Mouse (Mus musculus) frontal cortex, postnatal 36 days (tissue): Measurements from ENCODE around the gene Olfr616.
"Not testable (repeated sequence)": the region's sequence is repeated elsewhere in the genome, so short reads cannot be mapped to it uniquely, and the experiment has no call there.

ENCODE experiments used
- DNase-seq, 2 experiments: peaks; one replicate each; pipeline ENCODE4 v3.0.0; 2022; ENCODE audit warnings: low spot score in 2 of 2

Olfr616 gene

DNA sequence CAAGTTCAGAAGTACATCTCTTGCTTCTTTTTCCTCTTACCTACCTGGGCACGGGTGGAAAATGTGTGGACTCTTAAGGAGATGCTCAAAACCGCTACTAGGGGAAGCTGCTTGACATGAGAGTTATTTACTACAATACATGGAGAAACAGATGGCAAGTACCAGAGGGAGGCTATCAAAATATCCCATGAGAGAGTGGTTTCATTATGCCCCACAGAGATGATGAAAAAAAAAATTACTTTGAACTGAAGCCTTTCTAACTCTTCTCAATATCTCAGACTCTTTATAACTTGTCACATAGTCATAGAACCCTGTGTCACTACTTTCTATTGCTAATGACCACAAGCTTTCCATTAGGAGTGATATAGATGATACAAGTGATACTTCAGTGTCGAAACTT is at the start of gene Olfr616:
Gene Olfr616 (minus strand): TSS at position 101 of the 400 bp plus-strand sequence.
- no peak for DNase-seq

DNA sequence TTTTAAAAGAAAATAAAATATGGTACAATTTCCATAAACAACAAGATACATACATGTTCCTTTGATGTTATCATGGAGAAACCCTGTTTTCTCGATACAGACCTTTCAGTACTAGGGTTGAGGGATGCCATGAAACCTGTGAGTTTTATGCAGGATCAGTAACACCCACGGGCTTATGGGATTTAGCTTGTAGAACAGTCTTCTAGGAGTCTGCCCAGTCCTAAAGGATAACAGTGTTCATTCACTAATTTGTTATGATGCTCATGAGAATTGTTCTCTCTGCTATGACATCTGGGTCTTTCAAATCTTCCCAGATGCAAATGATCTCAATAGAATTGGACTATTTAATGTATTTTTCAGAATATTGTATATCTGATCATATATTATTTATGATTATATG is 43.5 kb upstream of the Olfr616 start, which contains the start of gene Olfr620:
Gene Olfr620 (minus strand): TSS at position 101 of the 400 bp plus-strand sequence.
- DNase-seq, result no peak

GRCm38 (mm10) chr7:103607425-103607824 is 38.5 kb upstream of the Olfr616 start:
- DNase-seq, result no peak

- no peak for DNase-seq
Observed at GRCm38 (mm10) chr7:103600275-103600674, 31.3 kb upstream of the Olfr616 start, which contains the start of gene Olfr619. Gene Olfr619 (plus strand): TSS chr7:103600575.

DNA sequence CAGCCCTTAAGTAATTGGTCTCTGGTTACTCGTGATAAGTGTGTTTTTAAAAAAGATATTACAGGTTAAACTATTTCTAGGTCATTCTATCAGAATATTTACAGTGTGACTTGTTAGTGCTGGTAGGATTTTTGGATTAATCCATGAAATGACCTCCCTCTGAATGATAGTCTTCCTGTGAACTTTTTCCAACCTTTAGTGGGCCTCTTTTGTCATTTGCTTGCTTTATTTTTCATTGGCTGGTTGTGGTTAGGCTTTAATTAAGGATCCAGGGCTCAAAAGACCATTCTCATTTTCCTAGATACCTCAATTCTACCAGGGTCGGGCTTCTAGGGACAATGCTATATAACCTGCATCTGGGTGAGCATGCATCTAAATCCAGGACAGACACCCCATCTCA is 20.9 kb upstream of the Olfr616 start, which contains the start of gene Olfr618:
Gene Olfr618 (plus strand): TSS at position 301 of the 400 bp plus-strand sequence.
- DNase-seq, result no peak

GRCm38 (mm10) chr7:103572761-103573160 is 3.8 kb upstream of the Olfr616 start, which contains the start of gene Olfr617:
Gene Olfr617 (plus strand): TSS chr7:103573061.
- DNase-seq, result no peak

- no peak for DNase-seq
Observed at GRCm38 (mm10) chr7:103555779-103556178, 13.2 kb downstream of the Olfr616 start, which contains the start of gene Olfr615. Gene Olfr615 (plus strand): TSS chr7:103556079.

GRCm38 (mm10) chr7:103547774-103548173 is 21.2 kb downstream of the Olfr616 start, which contains the start of gene Olfr613:
Gene Olfr613 (plus strand): TSS chr7:103548074.
- DNase-seq, result no peak

- not testable (repeated sequence) for DNase-seq
Observed at GRCm38 (mm10) chr7:103542617-103543016, 26.3 kb downstream of the Olfr616 start, which contains the start of gene Olfr612. Gene Olfr612 (minus strand): TSS chr7:103542717.

GRCm38 (mm10) chr7:103520746-103521145 is 48.2 kb downstream of the Olfr616 start, which contains the start of gene Olfr611:
Gene Olfr611 (minus strand): TSS chr7:103520846.
- not testable (repeated sequence) for DNase-seq
